Mouse (Mus musculus): Measurements from ENCODE around the gene Mmp11. TPM values are rescaled to one million over a fixed set of nuclear protein-coding genes. Genes with fewer than 3 reads are reported as not detected.

Mmp11 gene
- polyA plus RNA-seq (2015; fragmentation: Nextera tagmentation; extraction: Ambion mirVana): 101 and 133 TPM in 2 replicates

DNA sequence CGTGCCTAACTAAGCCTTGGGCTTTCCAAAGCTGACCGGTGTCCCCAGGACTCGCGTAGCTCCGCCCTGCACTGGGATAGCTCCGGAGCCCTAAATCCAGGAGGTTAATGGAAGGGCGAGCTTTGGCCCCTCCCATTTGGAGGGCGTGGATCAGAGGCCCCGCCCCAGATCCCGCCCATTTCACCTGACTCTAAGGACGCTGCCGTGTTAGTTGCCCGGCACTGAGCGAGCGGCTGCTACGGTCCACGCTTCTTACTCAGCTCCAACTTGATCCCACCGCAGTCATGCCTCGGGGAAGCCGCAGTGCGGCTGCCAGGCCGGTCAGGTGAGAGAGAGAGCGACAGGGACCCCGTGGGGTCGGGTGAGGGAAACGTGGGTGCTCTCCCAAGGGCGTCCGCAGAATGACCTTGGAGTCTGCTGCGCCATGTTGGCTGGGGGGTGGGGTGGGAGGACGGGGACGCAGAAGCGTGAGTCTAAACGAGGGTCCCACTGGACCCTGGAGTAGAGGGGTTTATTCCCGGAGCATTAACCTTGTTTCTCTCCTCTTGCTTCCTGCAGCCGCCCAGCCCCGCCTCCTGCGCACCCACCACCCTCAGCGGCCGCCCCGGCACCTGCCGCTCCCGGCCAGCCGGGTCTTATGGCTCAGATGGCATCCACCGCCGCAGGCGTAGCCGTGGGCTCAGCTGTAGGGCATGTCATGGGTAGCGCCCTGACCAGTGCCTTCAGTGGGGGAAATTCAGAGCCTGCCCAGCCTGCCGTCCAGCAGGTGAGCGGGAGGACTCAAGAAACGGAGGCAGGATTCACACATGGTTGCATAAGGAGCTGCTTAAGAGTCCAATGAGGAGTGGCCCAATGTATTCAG lies at the start of gene Mmp11:
Gene Mmp11 (minus strand): TSS at position 817 of the 862 bp plus-strand sequence.
- Histone ChIP-seq H3K36me3 (no peaks in the 10 kb centered on the region), H3K4me3 (replicated peaks) (peak within 1 kb of the TSS; percentile 51), H3K4me2 (replicated peaks) (peak within 1 kb of the TSS; percentile 88), H3K4me1 (peaks cover 32% of the 10 kb centered on the region), H3K27ac (replicated peaks) (no peak within 1 kb of the TSS), H3K9ac (peak within 1 kb of the TSS; percentile 23; the same call in 1 of the 2 replicates), H3K27me3 (peaks cover 23% of the 10 kb centered on the region), H3K9me3 (replicated peaks) (no peaks in the 10 kb centered on the region)
- peak; percentile 59 for ATAC-seq (ENCODE audit: insufficient number of reproducible peaks, low FRiP score, low TSS enrichment, low read depth)
- 2% methylated on average over 50 of the region's 51 CpGs for WGBS

DNA sequence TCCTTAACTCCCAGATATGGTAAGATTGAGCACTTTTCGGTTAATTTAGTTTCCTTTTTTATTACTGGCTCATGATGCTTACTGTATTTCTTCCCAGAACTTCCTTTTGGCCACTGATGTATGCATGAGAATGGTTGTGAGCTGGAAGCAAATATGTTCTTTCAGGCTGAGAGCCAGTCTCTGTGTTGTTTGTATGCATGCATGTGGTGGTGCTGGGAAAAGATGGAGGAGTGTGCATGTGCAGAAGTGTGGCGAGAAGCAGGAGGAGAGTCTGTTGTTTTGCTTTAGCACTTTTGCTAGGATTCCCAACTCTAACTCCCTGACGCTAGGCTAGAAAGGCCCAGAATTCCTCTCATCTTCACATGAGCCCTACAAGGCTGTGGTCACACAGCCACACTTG lies 43.1 kb upstream of the Mmp11 start:
- no peaks in the 10 kb centered on the region for H3K27me3 ChIP-seq
- no peaks in the 10 kb centered on the region for H3K4me1 ChIP-seq
- H3K27ac ChIP-seq (replicated peaks): no peak overlapping the region
- no peak overlapping the region for H3K4me2 ChIP-seq (replicated peaks)
- no peaks in the 10 kb centered on the region for H3K36me3 ChIP-seq
- H3K4me3 ChIP-seq (replicated peaks): no peak overlapping the region
- no peak overlapping the region for H3K9ac ChIP-seq
- ATAC-seq (ENCODE audit: insufficient number of reproducible peaks, low FRiP score, low TSS enrichment, low read depth): no peak
- WGBS: 84% methylated on average over 3 of the region's 3 CpGs
- H3K9me3 ChIP-seq (replicated peaks): no peaks in the 10 kb centered on the region

GRCm38 (mm10) chr10:75978835-75979157 lies 42.5 kb upstream of the Mmp11 start:
- Histone ChIP-seq H3K27ac (replicated peaks) (no peak overlapping the region), H3K9ac (no peak overlapping the region), H3K4me1 (no peaks in the 10 kb centered on the region), H3K4me2 (replicated peaks) (no peak overlapping the region), H3K4me3 (replicated peaks) (no peak overlapping the region), H3K9me3 (replicated peaks) (no peaks in the 10 kb centered on the region), H3K27me3 (no peaks in the 10 kb centered on the region), H3K36me3 (no peaks in the 10 kb centered on the region)
- ATAC-seq (ENCODE audit: insufficient number of reproducible peaks, low FRiP score, low TSS enrichment, low read depth): no peak
- WGBS: 82% methylated on average over 5 of the region's 5 CpGs

DNA sequence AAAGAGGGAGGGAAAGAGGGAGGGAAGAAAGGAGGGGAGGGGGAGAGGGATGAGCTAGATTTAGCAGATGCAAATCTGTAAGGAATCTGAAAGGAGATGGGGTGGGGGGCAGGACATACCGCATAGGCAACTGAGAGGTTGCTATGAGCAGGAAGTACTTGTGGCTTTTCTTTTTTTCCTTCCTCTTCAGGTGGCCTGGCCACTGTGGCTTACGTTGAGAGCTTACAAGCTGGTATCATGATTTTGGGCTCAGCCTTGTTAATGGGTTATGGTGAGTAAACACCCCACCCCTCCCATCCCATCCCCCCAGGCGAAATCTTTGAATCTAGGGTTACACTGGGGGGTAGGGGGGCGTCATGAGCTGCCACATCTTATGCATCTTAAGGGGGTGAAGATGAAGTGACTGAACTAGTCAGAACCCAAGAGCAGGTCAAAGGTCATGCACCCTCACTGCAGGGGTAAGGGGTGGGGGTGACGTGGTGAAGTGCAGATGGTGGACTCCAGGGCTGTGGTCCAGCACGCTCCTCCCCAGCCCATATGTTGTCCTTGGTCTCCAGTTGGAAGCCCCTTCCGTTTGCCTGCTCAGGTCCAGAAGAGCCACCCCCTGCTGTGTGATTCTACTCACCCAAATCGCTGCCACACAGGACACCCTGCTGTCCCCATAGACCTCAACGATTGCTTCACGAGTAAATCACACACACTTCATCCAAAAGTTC lies 42.0 kb upstream of the Mmp11 start:
- H3K4me2 ChIP-seq (replicated peaks): no peak overlapping the region
- no peaks in the 10 kb centered on the region for H3K36me3 ChIP-seq
- no peak overlapping the region for H3K4me3 ChIP-seq (replicated peaks)
- no peak overlapping the region for H3K9ac ChIP-seq
- no peaks in the 10 kb centered on the region for H3K27me3 ChIP-seq
- H3K4me1 ChIP-seq: no peaks in the 10 kb centered on the region
- H3K9me3 ChIP-seq (replicated peaks): no peaks in the 10 kb centered on the region
- WGBS: 54% methylated on average over 10 of the region's 10 CpGs
- ATAC-seq (ENCODE audit: insufficient number of reproducible peaks, low FRiP score, low TSS enrichment, low read depth): no peak
- no peak overlapping the region for H3K27ac ChIP-seq (replicated peaks)

GRCm38 (mm10) chr10:75975216-75975615 lies 38.9 kb upstream of the Mmp11 start:
- no peaks in the 10 kb centered on the region for H3K36me3 ChIP-seq
- ATAC-seq (ENCODE audit: insufficient number of reproducible peaks, low FRiP score, low TSS enrichment, low read depth): no peak
- WGBS: 76% methylated on average over 5 of the region's 5 CpGs

DNA sequence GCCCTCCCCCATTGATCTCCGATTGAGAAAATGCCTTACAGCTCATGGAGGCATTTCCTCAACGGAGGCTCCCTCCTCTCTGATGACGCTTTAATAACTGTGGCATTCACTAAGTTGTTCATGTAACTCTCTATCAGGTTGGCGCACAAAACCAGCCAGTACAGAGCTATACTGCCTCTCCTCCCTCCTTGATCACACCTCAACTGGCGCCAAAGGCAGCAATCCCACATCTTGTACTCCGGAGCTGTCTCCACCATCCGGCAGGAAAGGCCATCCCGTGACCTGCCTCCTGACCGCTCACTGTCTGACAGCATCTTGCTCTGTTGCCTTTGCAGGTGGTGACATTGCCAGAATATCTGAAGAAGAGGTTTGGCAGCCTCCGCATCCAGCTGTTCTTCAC lies 37.5 kb upstream of the Mmp11 start:
- H3K4me3 ChIP-seq (replicated peaks): no peak overlapping the region
- H3K27me3 ChIP-seq: no peaks in the 10 kb centered on the region
- no peaks in the 10 kb centered on the region for H3K36me3 ChIP-seq
- H3K4me1 ChIP-seq: no peaks in the 10 kb centered on the region
- H3K27ac ChIP-seq (replicated peaks): no peak overlapping the region
- no peak overlapping the region for H3K9ac ChIP-seq
- ATAC-seq (ENCODE audit: insufficient number of reproducible peaks, low FRiP score, low TSS enrichment, low read depth): no peak
- WGBS: 80% methylated on average over 10 of the region's 10 CpGs
- H3K9me3 ChIP-seq (replicated peaks): no peaks in the 10 kb centered on the region
- no peak overlapping the region for H3K4me2 ChIP-seq (replicated peaks)

More at GRCm38 (mm10) chr10:75975216-75975615, 38.9 kb upstream of the Mmp11 start:
- H3K9me3 ChIP-seq (replicated peaks): no peaks in the 10 kb centered on the region
- no peak overlapping the region for H3K4me2 ChIP-seq (replicated peaks)
- H3K27me3 ChIP-seq: no peaks in the 10 kb centered on the region
- no peak overlapping the region for H3K9ac ChIP-seq
- H3K27ac ChIP-seq (replicated peaks): no peak overlapping the region
- no peak overlapping the region for H3K4me3 ChIP-seq (replicated peaks)
- H3K4me1 ChIP-seq: no peaks in the 10 kb centered on the region

- Histone ChIP-seq H3K4me3 (replicated peaks) (0 out of 2 replicates have a peak within 1 kb of the TSS, but pooled peaks have one; percentile 21), H3K4me1 (peaks cover 19% of the 10 kb centered on the region), H3K9ac (no peak within 1 kb of the TSS), H3K36me3 (no peaks in the 10 kb centered on the region), H3K4me2 (replicated peaks) (peak within 1 kb of the TSS; percentile 31), H3K9me3 (replicated peaks) (no peaks in the 10 kb centered on the region), H3K27ac (replicated peaks) (no peak within 1 kb of the TSS), H3K27me3 (peaks cover 3% of the 10 kb centered on the region; the same call in 1 of the 2 replicates)
- no peak for ATAC-seq (ENCODE audit: insufficient number of reproducible peaks, low FRiP score, low TSS enrichment, low read depth)
- WGBS: 36% methylated on average over 20 of the region's 20 CpGs
Observed at GRCm38 (mm10) chr10:75954381-75954811, 18.1 kb upstream of the Mmp11 start, which contains the start of gene Gm5134. TSS of gene Gm5134 (plus strand) at chr10:75954514.

- peaks cover 19% of the 10 kb centered on the region for H3K4me1 ChIP-seq
Observed at GRCm38 (mm10) chr10:75951424-75952050, 15.2 kb upstream of the Mmp11 start.

DNA sequence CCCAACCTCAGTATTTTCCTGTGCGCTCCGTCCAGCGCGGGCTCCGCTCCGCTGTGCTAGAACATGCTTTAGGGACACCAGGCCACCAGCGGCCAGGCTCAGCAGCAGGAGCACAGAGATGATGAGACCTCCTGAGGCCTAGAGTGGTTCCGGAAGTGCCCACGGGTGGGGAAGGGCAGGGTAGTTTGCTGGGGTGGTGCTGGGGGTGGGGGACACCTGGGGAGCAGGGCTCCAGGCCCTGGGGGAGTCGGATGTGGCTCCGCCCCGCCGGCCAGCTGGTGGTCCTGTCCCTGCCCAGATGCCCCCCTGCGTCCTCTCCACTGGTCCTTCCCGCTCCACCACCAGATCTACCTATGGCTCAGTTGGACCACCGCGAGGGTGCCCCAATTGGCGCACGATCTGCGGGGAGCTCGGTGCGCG lies 14.5 kb upstream of the Mmp11 start:
- peak; percentile 59; the same call in 1 of the 2 replicates for ATAC-seq (ENCODE audit: insufficient number of reproducible peaks, low FRiP score, low TSS enrichment, low read depth)
- Histone ChIP-seq H3K9ac (peak overlapping the region; percentile 28), H3K4me3 (replicated peaks) (peak overlapping the region; percentile 46), H3K4me2 (replicated peaks) (peak overlapping the region; percentile 85), H3K4me1 (peaks cover 19% of the 10 kb centered on the region), H3K9me3 (replicated peaks) (no peaks in the 10 kb centered on the region), H3K36me3 (no peaks in the 10 kb centered on the region), H3K27me3 (peaks cover 3% of the 10 kb centered on the region; the same call in 1 of the 2 replicates), H3K27ac (replicated peaks) (no peak overlapping the region)
- under 1% methylated on average over 23 of the region's 23 CpGs for WGBS

More at GRCm38 (mm10) chr10:75951424-75952050, 15.2 kb upstream of the Mmp11 start:
- Histone ChIP-seq H3K9me3 (replicated peaks) (no peaks in the 10 kb centered on the region), H3K27me3 (peaks cover 3% of the 10 kb centered on the region; the same call in 1 of the 2 replicates), H3K27ac (replicated peaks) (no peak overlapping the region), H3K9ac (peak overlapping the region; percentile 28; the same call in 1 of the 2 replicates), H3K36me3 (no peaks in the 10 kb centered on the region), H3K4me3 (replicated peaks) (peak overlapping the region; percentile 46), H3K4me2 (replicated peaks) (peak overlapping the region; percentile 85)
- WGBS: 2% methylated on average over 13 of the region's 13 CpGs
- ATAC-seq (ENCODE audit: insufficient number of reproducible peaks, low FRiP score, low TSS enrichment, low read depth): no peak

GRCm38 (mm10) chr10:75949053-75950045 lies 13.1 kb upstream of the Mmp11 start:
- ATAC-seq (ENCODE audit: insufficient number of reproducible peaks, low FRiP score, low TSS enrichment, low read depth): no peak

More at GRCm38 (mm10) chr10:75949053-75950045, 13.1 kb upstream of the Mmp11 start:
- no peaks in the 10 kb centered on the region for H3K9me3 ChIP-seq (replicated peaks)
- H3K4me2 ChIP-seq (replicated peaks): no peak overlapping the region
- H3K4me3 ChIP-seq (replicated peaks): no peak overlapping the region
- H3K9ac ChIP-seq: no peak overlapping the region
- peaks cover 16% of the 10 kb centered on the region for H3K4me1 ChIP-seq
- H3K27me3 ChIP-seq: peaks cover 3% of the 10 kb centered on the region; the same call in 1 of the 2 replicates
- WGBS: 75% methylated on average over 22 of the region's 22 CpGs
- H3K27ac ChIP-seq (replicated peaks): no peak overlapping the region
- no peaks in the 10 kb centered on the region for H3K36me3 ChIP-seq
